Mouse (Mus musculus) kidney, adult 2 months (tissue): ENCODE data around the gene Nsun5. TPM values are rescaled to one million over a fixed set of nuclear protein-coding genes. Genes with fewer than 3 reads are reported as not detected.

ENCODE experiments used
- DNase-seq: peaks from one replicate; pipeline ENCODE4 v3.0.0; 2021
- H3K27ac ChIP-seq: fragments of 200-500 bp; 2 replicates; pipeline ENCODE4 v1.5.1; 2012; ENCODE audit warnings: low read depth, low read length, control low read depth, inconsistent platforms; ENCODE audit not compliant: insufficient read depth
- H3K27me3 ChIP-seq: fragments of 200-500 bp; replicated peaks from 2 replicates; pipeline ENCODE4 v1.6.1; 2012; ENCODE audit warnings: mild to moderate bottlenecking, moderate library complexity, low read length, inconsistent platforms; ENCODE audit not compliant: control insufficient read depth, insufficient read depth
- H3K36me3 ChIP-seq: fragments of 200-500 bp; 2 replicates; pipeline ENCODE4 v1.6.1; 2012; ENCODE audit warnings: mild to moderate bottlenecking, moderate library complexity, low read length, inconsistent platforms; ENCODE audit not compliant: control insufficient read depth, insufficient read depth
- H3K4me1 ChIP-seq: fragments of 200-500 bp; 2 replicates; pipeline ENCODE4 v1.6.1; 2011; ENCODE audit warnings: low read length; ENCODE audit not compliant: control insufficient read depth, insufficient read depth
- H3K4me3 ChIP-seq: fragments of 200-500 bp; 2 replicates; pipeline ENCODE4 v1.5.1; 2011; ENCODE audit warnings: mild to moderate bottlenecking, low read depth, low read length, control low read depth; ENCODE audit not compliant: insufficient read depth
- CTCF ChIP-seq: fragments of 200-500 bp; conservative IDR thresholded peaks from 2 replicates; pipeline ENCODE4 v1.5.1; 2011; ENCODE audit warnings: low read depth, mild to moderate bottlenecking, control low read depth, low read length, moderate library complexity, mixed read lengths; ENCODE audit not compliant: insufficient read depth, insufficient read length
- POLR2A ChIP-seq: fragments of 200-500 bp; IDR thresholded peaks from one replicate; pipeline ENCODE4 v1.6.1; 2011; ENCODE audit warnings: low read depth, low read length, control low read depth
- WGBS: fragments of 180-500 bp; shearing (Covaris S2); methylation state at CpG from one replicate; pipeline ENCODE4 v1.1.7; 2018; 5-methylcytosine and 5-hydroxymethylcytosine counted together
- polyA plus RNA-seq: library from polyadenylated mRNA; depleted of rRNA; stranded (reverse); fragments of >200 nt; gene quantifications from 2 replicates; pipeline ENCODE4 v1.2.3, GENCODE M21; 2012; rRNA removed

Nsun5 gene
- polyA plus RNA-seq, 1 experiment: 23.6 TPM

DNA sequence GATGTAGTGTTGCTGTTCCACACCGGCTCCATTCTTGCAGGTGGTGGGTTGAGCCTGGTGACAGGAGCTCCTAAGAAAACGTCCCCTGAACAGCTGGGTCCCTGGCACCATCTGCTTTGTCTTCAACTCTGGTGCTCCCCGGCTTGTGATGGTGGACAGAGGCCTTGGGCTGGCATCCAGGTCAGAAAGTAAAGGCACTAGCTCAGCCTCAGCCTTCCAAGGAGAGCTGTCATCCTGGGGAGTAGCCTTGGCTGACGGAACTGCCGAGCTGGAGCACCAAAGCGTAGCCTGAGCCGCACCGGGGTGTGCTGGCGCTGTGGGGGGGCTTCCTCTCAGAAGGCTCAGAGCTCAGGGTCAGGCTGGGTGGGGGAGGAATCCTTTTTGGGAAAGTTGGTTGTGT lies 40.5 kb downstream of the Nsun5 start:
- H3K27me3 ChIP-seq: no peaks in the 10 kb centered on the region
- H3K4me3 ChIP-seq: no peak overlapping the region
- 83% methylated on average over 9 of the region's 9 CpGs for WGBS
- H3K4me1 ChIP-seq: no peaks in the 10 kb centered on the region
- TF ChIP-seq POLR2A (no peak), CTCF (no peak)
- no peak for DNase-seq
- no peaks in the 10 kb centered on the region for H3K36me3 ChIP-seq
- H3K27ac ChIP-seq: no peak overlapping the region

Other genes with a start within 250 kb of the Nsun5 start
- 10.1 and 10.2 TPM in 2 replicates for gene Tbl2, start 220.3 kb upstream of the Nsun5 start, polyA plus RNA-seq
- gene Bcl7b, start 201.7 kb upstream of the Nsun5 start, polyA plus RNA-seq: 36.7 and 47.9 TPM in 2 replicates
- 16.5 and 18.7 TPM in 2 replicates for gene Baz1b, start 182.7 kb upstream of the Nsun5 start, polyA plus RNA-seq
- 0.67 and 0.83 TPM in 2 replicates for gene Fzd9, start 118.7 kb upstream of the Nsun5 start, polyA plus RNA-seq
- gene Fkbp6, start 19.9 kb upstream of the Nsun5 start, polyA plus RNA-seq: 0.07 and 0.08 TPM in 2 replicates
- gene Trim50, start 16.7 kb upstream of the Nsun5 start, polyA plus RNA-seq: 0.06 TPM in 1 of 2 replicates, not detected in the other
- 10.1 and 12.6 TPM in 2 replicates for gene Pom121, start 24.6 kb downstream of the Nsun5 start, polyA plus RNA-seq
- gene Hip1, start 175.2 kb downstream of the Nsun5 start, polyA plus RNA-seq: 14.1 and 16.6 TPM in 2 replicates
- not detected in 2 replicates for gene Ccl26, start 193.6 kb downstream of the Nsun5 start, polyA plus RNA-seq
- 1.0 and 1.2 TPM in 2 replicates for gene Ccl24, start 203.1 kb downstream of the Nsun5 start, polyA plus RNA-seq